Comparison of ENCODE assay signal across 8 mouse cellular contexts in genomic region chr17:83973461-83974350, GRCm38 (mm10).
DNase-seq lines count a peak whose midpoint lies in the region; ATAC-seq and TF ChIP-seq lines count a peak whose summit lies in the region.

No protein-coding gene starts in this region.

- no peaks in the 10 kb centered on the region for H3K27me3 ChIP-seq in forebrain, embryonic 12.5 days
- no peaks in the 10 kb centered on the region; the same call in 1 of the 2 replicates for H3K27me3 ChIP-seq in forebrain, embryonic 16.5 days (replicated peaks; ENCODE audit: control insufficient read depth, insufficient read depth, low read length)
- no peaks in the 10 kb centered on the region for H3K27me3 ChIP-seq in liver, embryonic 14.5 days (ENCODE audit: control insufficient read depth, insufficient read depth, low read length)

- H3K27ac ChIP-seq in forebrain, embryonic 12.5 days, result 0 out of 2 replicates have a peak overlapping the region, but pooled peaks have one; percentile 2
- no peak overlapping the region for H3K27ac ChIP-seq in forebrain, embryonic 16.5 days (ENCODE audit: low read length)
- H3K27ac ChIP-seq in bone marrow macrophage, adult 2 months (ENCODE audit: insufficient read depth, low read depth, low read length), result no peak overlapping the region
- H3K27ac ChIP-seq in liver, embryonic 14.5 days, result no peak overlapping the region

- no peaks in the 10 kb centered on the region for H3K36me3 ChIP-seq in forebrain, embryonic 12.5 days (replicated peaks)
- H3K36me3 ChIP-seq in forebrain, embryonic 16.5 days (ENCODE audit: control insufficient read depth, insufficient read depth), result no peaks in the 10 kb centered on the region
- H3K36me3 ChIP-seq in liver, embryonic 14.5 days (replicated peaks; ENCODE audit: control insufficient read depth, insufficient read depth, low read depth), result no peaks in the 10 kb centered on the region

- no peak overlapping the region for H3K9ac ChIP-seq in forebrain, embryonic 12.5 days
- no peak overlapping the region for H3K9ac ChIP-seq in forebrain, embryonic 16.5 days (replicated peaks; ENCODE audit: low read depth, low read length)
- H3K9ac ChIP-seq in liver, embryonic 14.5 days (replicated peaks), result no peak overlapping the region

- DNase-seq in CD4-positive helper T cell, adult 2 months (ENCODE audit: low read depth, low spot score), result peak; percentile 69
- peak; percentile 78 to 83 for DNase-seq in heart, postnatal 10 days
- DNase-seq in liver, embryonic 14.5 days (ENCODE audit: low read depth in 3 of 3, low spot score in 3 of 3), result no peak
- DNase-seq in spleen, postnatal 36 days (ENCODE audit: low spot score in 2 of 2), result peak; percentile 55 to 59
- no peak for DNase-seq in frontal cortex, postnatal 10 days (ENCODE audit: low spot score in 2 of 2)

- ATAC-seq in forebrain, embryonic 12.5 days (ENCODE audit: low FRiP score), result no peak
- ATAC-seq in forebrain, embryonic 16.5 days, result no peak
- ATAC-seq in liver, embryonic 14.5 days (ENCODE audit: insufficient read depth), result no peak

- no peak for TF ChIP-seq CTCF in bone marrow macrophage, adult 2 months (IDR thresholded peaks at IDR 0.05; ENCODE audit: low read depth, low read length)
- TF ChIP-seq CTCF in liver, embryonic 14.5 days (IDR thresholded peaks at IDR 0.05; ENCODE audit: low read depth), result peak; percentile 52

- no peak for TF ChIP-seq POLR2A in bone marrow macrophage, adult 2 months (IDR thresholded peaks at IDR 0.05; ENCODE audit: borderline replicate concordance, low read depth, low read length)

- H3K4me2 ChIP-seq in forebrain, embryonic 12.5 days, result no peak overlapping the region
- H3K4me2 ChIP-seq in forebrain, embryonic 16.5 days (ENCODE audit: low read length), result no peak overlapping the region
- peak overlapping the region; percentile 56 for H3K4me2 ChIP-seq in liver, embryonic 14.5 days (ENCODE audit: low read depth)

- intact Hi-C loops in heart, postnatal 10 days (cut with DNase I), result loop anchor here (1.0 to 5.0 kb wide), 5 partner anchors 55 to 414 kb away; no protein-coding TSS in a partner anchor

- no peak overlapping the region for H3K4me3 ChIP-seq in forebrain, embryonic 12.5 days (replicated peaks)
- H3K4me3 ChIP-seq in forebrain, embryonic 16.5 days (replicated peaks; ENCODE audit: low read length), result no peak overlapping the region
- peak overlapping the region; percentile 27 for H3K4me3 ChIP-seq in bone marrow macrophage, adult 2 months (ENCODE audit: insufficient read depth, low read length)
- H3K4me3 ChIP-seq in liver, embryonic 14.5 days (ENCODE audit: insufficient read depth in 1 of 2, low read depth in 2 of 2, low read length in 2 of 2), result no peak overlapping the region

- no peaks in the 10 kb centered on the region for H3K9me3 ChIP-seq in forebrain, embryonic 12.5 days
- H3K9me3 ChIP-seq in forebrain, embryonic 16.5 days (ENCODE audit: control insufficient read depth, low read length), result no peaks in the 10 kb centered on the region
- no peaks in the 10 kb centered on the region for H3K9me3 ChIP-seq in liver, embryonic 14.5 days (ENCODE audit: control insufficient read depth, low read length)

- WGBS in forebrain, embryonic 12.5 days, result 50% methylated on average over 18 of the region's 18 CpGs
- 51% methylated on average over 18 of the region's 18 CpGs for WGBS in forebrain, embryonic 16.5 days
- WGBS in liver, embryonic 14.5 days (ENCODE audit: insufficient replicate concordance), result 6% methylated on average over 18 of the region's 18 CpGs

- H3K4me1 ChIP-seq in forebrain, embryonic 12.5 days, result peaks cover 15% of the 10 kb centered on the region
- peaks cover 3% of the 10 kb centered on the region; the same call in 1 of the 2 replicates for H3K4me1 ChIP-seq in forebrain, embryonic 16.5 days (replicated peaks; ENCODE audit: control insufficient read depth, insufficient read depth, low read length)
- H3K4me1 ChIP-seq in bone marrow macrophage, adult 2 months (ENCODE audit: control insufficient read depth, insufficient read depth, low read length), result no peaks in the 10 kb centered on the region; the same call in none of the 2 replicates
- peaks cover 5 to 22% of the 10 kb centered on the region in 2 experiments; a peak in 3 of 4 replicates for H3K4me1 ChIP-seq in liver, embryonic 14.5 days (replicated peaks; ENCODE audit: control insufficient read depth in 2 of 2, insufficient read depth in 2 of 2, low read length in 1 of 2)

- no peak for TF ChIP-seq EP300 in liver, embryonic 14.5 days (IDR thresholded peaks at IDR 0.05; ENCODE audit: low read depth)

Comparison
In these comparisons a context has a peak if more than half of its experiments do, and no peak if none do; other contexts are left out.
1. DNase-seq: peak in CD4-positive helper T cell, adult 2 months (single experiment), heart, postnatal 10 days (2 of 2) and spleen, postnatal 36 days (2 of 2); none in liver, embryonic 14.5 days (0 of 3) and frontal cortex, postnatal 10 days (0 of 2).